Mouse (Mus musculus): ENCODE data around the gene Gm5039. TPM values are rescaled to one million over a fixed set of nuclear protein-coding genes. Genes with fewer than 3 reads are reported as not detected.
A peak's percentile ranks its signal among the peaks of the same experiment; 100 is the strongest.
"Not testable (repeated sequence)": the region's sequence is repeated elsewhere in the genome, so short reads cannot be mapped to it uniquely, and the experiment has no call there.

The Gm5039 gene
- polyA plus RNA-seq (2015; fragmentation: Nextera tagmentation; extraction: Ambion mirVana): not detected in 2 replicates

DNA sequence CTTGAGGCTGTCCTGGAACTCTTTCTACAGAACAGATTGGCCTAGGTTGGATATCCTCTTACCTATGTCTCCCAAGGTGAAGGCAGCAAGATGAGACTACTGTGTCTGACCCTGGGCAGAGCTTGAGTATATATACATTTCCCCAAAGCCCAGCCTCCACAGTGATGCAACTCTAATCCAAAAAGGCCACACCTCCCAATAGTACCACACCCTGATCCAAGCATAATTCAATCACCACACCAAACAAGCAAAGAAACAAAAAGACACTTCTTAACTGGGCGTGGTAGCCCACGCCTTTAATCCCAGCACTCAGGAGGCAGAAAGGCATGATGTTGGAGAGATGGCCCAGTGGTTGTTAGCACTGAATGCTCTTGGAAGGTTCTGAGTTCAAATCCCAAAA is at the start of gene Gm5039:
Gene Gm5039, minus strand, starts transcription at position 101 of the 400 bp plus-strand sequence.
- not testable (repeated sequence) for H3K27me3 ChIP-seq; H3K36me3 ChIP-seq; H3K4me2 ChIP-seq; ATAC-seq (ENCODE audit: low read depth); H3K9me3 ChIP-seq; H3K4me1 ChIP-seq (replicated peaks); H3K9ac ChIP-seq; H3K4me3 ChIP-seq; H3K27ac ChIP-seq (replicated peaks)
- WGBS: 98% methylated on average over 2 of the region's 2 CpGs

DNA sequence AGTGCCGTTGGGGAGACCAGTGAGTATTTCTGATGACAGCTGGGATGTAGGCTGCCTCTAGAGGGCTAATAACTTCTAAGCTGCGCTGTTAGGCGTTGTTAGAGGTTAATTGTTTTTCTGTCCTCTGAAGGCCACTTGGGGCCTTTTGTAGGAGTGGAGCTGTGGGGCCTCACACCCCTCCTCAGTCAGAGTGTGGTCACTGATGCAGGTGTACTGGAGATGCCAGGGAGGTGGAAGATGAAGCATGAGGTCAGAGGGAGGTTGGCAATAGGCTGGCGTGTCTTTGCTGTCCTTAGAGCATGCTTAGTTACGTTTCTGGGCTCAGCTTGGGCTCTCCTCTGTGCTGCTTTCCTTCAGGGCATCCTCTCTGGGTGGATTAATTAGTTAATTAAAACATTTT is 48.2 kb upstream of the Gm5039 start:
- Histone ChIP-seq H3K36me3 (0 out of 2 replicates have a peak, but pooled peaks cover 4% of the 10 kb centered on the region), H3K4me2 (no peak overlapping the region), H3K4me3 (no peak overlapping the region), H3K4me1 (replicated peaks) (peaks cover 12% of the 10 kb centered on the region; the same call in 1 of the 2 replicates), H3K9me3 (no peaks in the 10 kb centered on the region), H3K27me3 (no peaks in the 10 kb centered on the region), H3K9ac (no peak overlapping the region), H3K27ac (replicated peaks) (no peak overlapping the region)
- ATAC-seq (ENCODE audit: low read depth): peak; percentile 56; the same call in 1 of the 2 replicates
- 48% methylated on average over 5 of the region's 5 CpGs for WGBS

DNA sequence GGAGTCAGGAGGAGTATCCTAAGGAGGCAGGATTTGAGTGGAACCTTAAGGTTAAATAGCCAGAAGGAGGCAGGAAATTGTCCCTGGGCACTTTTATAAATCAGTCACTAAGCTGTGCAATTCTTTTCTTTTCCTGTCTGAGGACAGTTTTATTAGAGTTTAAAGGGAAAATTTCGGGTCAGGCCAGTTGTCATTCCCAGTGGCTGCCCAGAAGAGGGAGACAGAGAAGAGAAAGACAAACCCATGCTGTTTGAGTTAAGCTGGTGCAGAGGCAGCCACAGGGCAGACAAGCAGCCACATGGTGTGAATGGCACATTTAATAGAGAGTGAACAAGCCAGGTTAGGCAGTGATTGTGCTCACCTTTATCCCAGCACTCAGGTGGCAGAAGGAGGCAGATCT is 46.5 kb upstream of the Gm5039 start:
- WGBS: 4% methylated on average over 1 of the region's 1 CpGs
- H3K9ac ChIP-seq; ATAC-seq (ENCODE audit: low read depth); H3K27me3 ChIP-seq; H3K27ac ChIP-seq (replicated peaks); H3K4me3 ChIP-seq; H3K4me1 ChIP-seq (replicated peaks); H3K36me3 ChIP-seq; H3K9me3 ChIP-seq; H3K4me2 ChIP-seq: not testable (repeated sequence)

DNA sequence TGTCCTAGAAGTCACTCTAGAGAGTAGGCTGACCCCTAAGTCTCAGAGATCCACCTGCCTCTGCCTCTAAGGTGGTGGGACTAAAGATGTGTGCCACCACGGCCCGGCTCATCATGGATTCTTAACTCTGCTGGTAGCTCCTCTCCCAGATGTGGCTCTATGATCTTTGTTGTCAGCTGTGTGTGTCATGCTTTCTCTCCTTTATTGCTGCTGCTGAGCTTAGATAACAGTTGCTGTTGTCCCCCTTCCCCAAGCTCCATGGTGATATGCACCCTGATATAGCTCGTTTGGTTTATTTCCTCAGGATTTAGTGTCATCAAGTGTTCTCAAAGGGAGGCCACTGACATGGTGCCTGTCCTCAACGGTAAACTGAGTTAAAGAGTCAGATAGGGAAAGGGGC is 45.9 kb upstream of the Gm5039 start:
- not testable (repeated sequence) for H3K27ac ChIP-seq (replicated peaks); H3K27me3 ChIP-seq; H3K4me2 ChIP-seq; H3K4me1 ChIP-seq (replicated peaks); ATAC-seq (ENCODE audit: low read depth); H3K36me3 ChIP-seq; H3K4me3 ChIP-seq; H3K9ac ChIP-seq; H3K9me3 ChIP-seq
- 82% methylated on average over 4 of the region's 4 CpGs for WGBS

DNA sequence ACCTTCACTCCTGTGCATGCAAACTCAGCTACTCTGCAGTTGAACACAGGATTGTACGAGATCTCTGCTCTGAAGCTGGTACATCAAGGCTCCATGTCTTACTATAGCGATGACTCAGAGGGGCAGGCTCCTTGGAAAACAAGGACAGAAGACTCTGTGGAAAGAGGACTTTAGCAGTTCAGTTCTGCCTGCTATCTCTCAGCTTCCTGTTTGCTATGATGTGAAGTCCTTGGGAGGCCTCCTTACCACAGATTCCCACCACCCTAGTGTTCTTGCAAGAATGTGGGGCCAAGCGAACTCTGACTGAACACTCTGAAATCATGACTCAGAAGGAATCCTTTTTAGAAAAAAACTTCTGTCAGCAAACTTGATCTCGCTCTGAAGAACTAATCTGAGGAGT is 44.8 kb upstream of the Gm5039 start:
- no peak overlapping the region for H3K4me2 ChIP-seq
- no peak overlapping the region for H3K9ac ChIP-seq
- no peaks in the 10 kb centered on the region for H3K9me3 ChIP-seq
- 0 out of 2 replicates have a peak, but pooled peaks cover 4% of the 10 kb centered on the region for H3K36me3 ChIP-seq
- no peaks in the 10 kb centered on the region for H3K27me3 ChIP-seq
- H3K27ac ChIP-seq (replicated peaks): no peak overlapping the region
- ATAC-seq (ENCODE audit: low read depth): no peak
- WGBS: 87% methylated on average over 4 of the region's 4 CpGs
- H3K4me3 ChIP-seq: no peak overlapping the region
- H3K4me1 ChIP-seq (replicated peaks): 0 out of 2 replicates have a peak, but pooled peaks cover 9% of the 10 kb centered on the region

DNA sequence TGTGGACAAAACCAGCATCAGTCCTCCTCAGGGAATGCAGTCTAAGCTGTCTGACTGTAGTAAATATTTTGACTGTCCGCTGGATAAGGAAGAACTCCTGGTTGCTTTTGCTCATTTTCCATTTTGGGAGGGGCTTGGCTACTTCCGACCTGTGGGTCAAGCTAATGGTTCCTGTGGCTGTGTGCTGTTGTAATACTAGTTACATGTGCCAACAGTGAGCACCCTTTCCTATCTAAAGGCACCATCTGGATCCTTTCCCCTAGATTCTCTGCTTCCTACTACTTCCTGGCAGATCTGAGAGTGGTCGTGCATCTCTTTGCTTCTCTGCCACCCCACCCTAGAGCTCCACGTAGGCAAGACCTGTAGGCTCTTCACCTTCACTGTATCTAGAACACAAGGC is 43.8 kb upstream of the Gm5039 start:
- WGBS: 90% methylated on average over 4 of the region's 4 CpGs
- Histone ChIP-seq H3K27ac (replicated peaks) (no peak overlapping the region), H3K4me3 (no peak overlapping the region), H3K36me3 (0 out of 2 replicates have a peak, but pooled peaks cover 4% of the 10 kb centered on the region), H3K9me3 (no peaks in the 10 kb centered on the region), H3K27me3 (no peaks in the 10 kb centered on the region), H3K9ac (no peak overlapping the region), H3K4me2 (no peak overlapping the region), H3K4me1 (replicated peaks) (0 out of 2 replicates have a peak, but pooled peaks cover 9% of the 10 kb centered on the region)
- ATAC-seq (ENCODE audit: low read depth): no peak

DNA sequence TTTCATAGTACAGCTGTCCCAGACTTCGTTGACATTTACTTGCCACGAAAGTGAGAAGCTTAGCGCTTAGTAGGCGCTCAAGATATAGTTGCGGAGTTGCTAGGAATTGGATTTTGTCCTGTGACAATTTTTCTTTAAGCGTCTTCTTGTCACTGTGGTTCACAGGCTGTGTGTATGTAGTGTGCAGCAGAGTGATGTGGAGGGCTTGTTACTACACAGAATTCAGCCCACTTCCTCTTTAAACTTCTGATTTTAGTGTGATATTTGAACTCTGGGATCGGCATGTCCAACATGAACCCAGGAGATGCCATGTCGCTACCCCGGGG is 37.3 kb upstream of the Gm5039 start:
- ATAC-seq (ENCODE audit: low read depth): peak; percentile 10; the same call in 1 of the 2 replicates
- H3K27ac ChIP-seq (replicated peaks): no peak overlapping the region

DNA sequence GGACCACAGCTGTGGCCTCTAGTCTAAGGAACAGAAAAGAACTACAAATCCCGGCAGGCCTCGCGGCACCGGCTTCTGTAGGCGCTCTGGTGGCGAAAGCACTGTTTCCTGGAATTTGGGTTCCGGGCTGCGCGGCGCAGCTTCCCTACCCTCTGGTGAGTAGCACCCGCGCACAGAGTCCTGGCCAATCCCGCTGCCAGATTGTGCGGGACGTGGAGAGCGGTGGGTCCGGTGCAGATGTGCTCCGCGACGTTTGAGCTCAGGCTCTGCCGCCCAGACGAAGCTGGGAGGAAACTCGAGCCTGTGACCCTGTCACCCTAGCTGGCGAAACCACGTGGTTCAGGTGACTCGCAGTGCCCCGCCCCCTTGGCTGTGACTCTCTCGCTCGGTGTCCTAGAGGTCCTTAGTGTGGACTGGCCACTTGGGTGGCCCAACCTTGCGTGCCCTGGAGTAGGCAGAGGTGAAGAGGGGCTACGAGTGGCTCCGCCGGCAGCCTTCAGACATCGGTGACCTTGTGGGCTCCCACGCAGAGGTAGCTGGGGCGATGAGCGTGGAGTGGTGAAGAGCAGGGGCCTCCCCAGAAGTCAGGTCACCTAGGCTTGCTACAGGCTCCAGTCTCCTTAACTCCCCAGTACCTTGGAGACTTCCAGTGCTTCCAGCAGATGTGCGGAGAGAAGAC is 36.8 kb upstream of the Gm5039 start, which contains the start of gene Adck1:
Gene Adck1, plus strand, starts transcription at position 114 of the 679 bp plus-strand sequence.
- peak within 1 kb of the TSS; percentile 77 for H3K4me3 ChIP-seq
- H3K27ac ChIP-seq (replicated peaks): peak within 1 kb of the TSS; percentile 71
- no peaks in the 10 kb centered on the region for H3K36me3 ChIP-seq
- peak within 1 kb of the TSS; percentile 75 for H3K4me2 ChIP-seq
- H3K9me3 ChIP-seq: no peaks in the 10 kb centered on the region
- ATAC-seq (ENCODE audit: low read depth): peak; percentile 97
- H3K9ac ChIP-seq: peak within 1 kb of the TSS; percentile 84
- no peaks in the 10 kb centered on the region for H3K27me3 ChIP-seq
- WGBS: under 1% methylated on average over 37 of the region's 38 CpGs
- peaks cover 7% of the 10 kb centered on the region; the same call in 1 of the 2 replicates for H3K4me1 ChIP-seq (replicated peaks)

More for the DNA sequence above, 37.3 kb upstream of the Gm5039 start:
- Histone ChIP-seq H3K9me3 (no peaks in the 10 kb centered on the region), H3K27me3 (no peaks in the 10 kb centered on the region), H3K9ac (peak overlapping the region; percentile 84), H3K4me2 (peak overlapping the region; percentile 75), H3K4me3 (peak overlapping the region; percentile 77), H3K36me3 (no peaks in the 10 kb centered on the region), H3K4me1 (replicated peaks) (peaks cover 7% of the 10 kb centered on the region; the same call in 1 of the 2 replicates)
- WGBS: 56% methylated on average over 9 of the region's 9 CpGs

DNA sequence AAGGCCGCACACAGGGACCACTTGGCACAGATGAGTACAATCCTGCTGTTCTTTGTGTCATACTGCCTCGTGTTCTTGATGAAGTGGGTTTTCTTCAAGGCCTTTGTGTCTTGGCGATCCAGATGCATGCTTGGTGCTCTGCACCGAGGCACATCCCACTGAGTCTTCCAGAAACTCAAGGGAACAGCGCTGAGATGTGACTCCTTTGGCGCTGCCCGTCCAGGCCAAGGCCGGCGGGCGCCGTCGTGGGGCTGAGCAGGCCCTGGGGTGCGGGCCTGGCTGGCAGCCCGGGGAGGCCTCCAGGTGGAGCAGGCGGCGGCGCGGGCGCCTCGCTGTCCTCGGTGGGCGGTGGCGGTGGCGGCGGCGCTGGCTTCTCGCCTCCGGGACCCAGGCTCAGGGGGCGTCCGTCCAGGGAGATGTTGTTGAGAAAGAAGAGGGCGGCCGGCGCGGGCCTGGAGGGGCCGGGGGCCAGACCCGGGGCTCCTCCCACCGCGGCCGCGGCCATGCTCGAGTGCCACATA is 30.4 kb upstream of the Gm5039 start:
- H3K4me1 ChIP-seq (replicated peaks): no peaks in the 10 kb centered on the region
- H3K9ac ChIP-seq: peak overlapping the region; percentile 58
- ATAC-seq (ENCODE audit: low read depth): no peak
- no peaks in the 10 kb centered on the region for H3K27me3 ChIP-seq
- H3K4me2 ChIP-seq: peak overlapping the region; percentile 53
- 22% methylated on average over 36 of the region's 41 CpGs for WGBS
- no peaks in the 10 kb centered on the region for H3K9me3 ChIP-seq
- H3K4me3 ChIP-seq: peak overlapping the region; percentile 33
- no peak overlapping the region for H3K27ac ChIP-seq (replicated peaks)
- H3K36me3 ChIP-seq: no peaks in the 10 kb centered on the region

DNA sequence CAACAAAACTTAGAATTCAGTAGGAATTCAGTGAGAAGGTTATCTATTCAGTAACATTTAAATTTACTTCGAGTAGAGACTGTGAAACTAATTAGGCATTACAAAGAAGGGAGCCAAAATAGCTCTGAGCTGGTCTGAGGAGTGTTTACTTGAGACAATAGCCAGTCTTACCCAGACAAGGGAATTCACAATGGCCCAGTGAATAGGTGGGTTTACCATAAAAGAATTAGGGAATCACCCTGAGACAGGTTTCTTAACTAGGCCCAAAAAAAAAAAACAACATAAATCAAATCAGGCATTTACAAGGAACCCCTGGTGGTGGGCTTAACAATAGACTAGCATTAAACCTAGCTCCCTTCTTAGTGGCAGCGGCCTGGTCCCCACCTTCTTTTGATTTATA is 17.5 kb upstream of the Gm5039 start:
- not testable (repeated sequence) for H3K4me3 ChIP-seq; H3K4me1 ChIP-seq (replicated peaks); H3K27me3 ChIP-seq; H3K4me2 ChIP-seq; ATAC-seq (ENCODE audit: low read depth); H3K9me3 ChIP-seq; H3K36me3 ChIP-seq; H3K9ac ChIP-seq; H3K27ac ChIP-seq (replicated peaks)
- 10% methylated on average over 2 of the region's 2 CpGs for WGBS

DNA sequence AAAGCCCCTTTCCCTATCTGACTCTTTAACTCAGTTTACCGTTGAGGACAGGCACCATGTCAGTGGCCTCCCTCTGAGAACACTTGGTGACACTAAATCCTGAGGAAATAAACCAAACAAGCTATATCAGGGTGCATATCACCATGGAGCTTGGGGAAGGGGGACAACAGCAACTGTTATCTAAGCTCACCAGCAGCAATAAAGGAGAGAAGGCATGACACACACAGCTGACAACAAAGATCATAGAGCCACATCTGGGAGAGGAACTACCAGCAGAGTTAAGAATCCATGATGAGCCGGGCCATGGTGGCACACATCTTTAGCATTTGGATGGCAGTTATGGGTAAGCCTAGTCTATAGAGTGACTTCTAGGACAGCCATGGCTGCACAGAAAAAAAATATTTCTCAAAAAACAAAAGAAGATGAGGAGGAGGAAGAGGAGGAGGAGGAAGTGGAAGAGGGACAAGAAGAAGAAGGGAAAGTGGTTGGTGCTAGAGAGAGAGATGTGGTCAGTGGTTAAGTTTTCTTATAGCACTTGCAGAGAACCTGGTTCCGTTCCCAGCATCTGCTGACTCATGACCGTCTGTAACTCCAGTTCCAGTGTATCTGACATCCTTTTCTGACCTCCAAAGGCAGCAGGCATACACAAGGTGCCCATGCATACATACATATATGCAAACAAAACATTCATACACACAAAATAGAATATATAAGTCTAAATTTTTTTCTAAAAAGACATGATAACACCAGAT is 13.0 kb upstream of the Gm5039 start:
- H3K4me3 ChIP-seq; H3K4me2 ChIP-seq; H3K9me3 ChIP-seq; ATAC-seq (ENCODE audit: low read depth); H3K27ac ChIP-seq (replicated peaks); H3K4me1 ChIP-seq (replicated peaks); H3K36me3 ChIP-seq; H3K9ac ChIP-seq; H3K27me3 ChIP-seq: not testable (repeated sequence)
- WGBS: 83% methylated on average over 4 of the region's 4 CpGs

DNA sequence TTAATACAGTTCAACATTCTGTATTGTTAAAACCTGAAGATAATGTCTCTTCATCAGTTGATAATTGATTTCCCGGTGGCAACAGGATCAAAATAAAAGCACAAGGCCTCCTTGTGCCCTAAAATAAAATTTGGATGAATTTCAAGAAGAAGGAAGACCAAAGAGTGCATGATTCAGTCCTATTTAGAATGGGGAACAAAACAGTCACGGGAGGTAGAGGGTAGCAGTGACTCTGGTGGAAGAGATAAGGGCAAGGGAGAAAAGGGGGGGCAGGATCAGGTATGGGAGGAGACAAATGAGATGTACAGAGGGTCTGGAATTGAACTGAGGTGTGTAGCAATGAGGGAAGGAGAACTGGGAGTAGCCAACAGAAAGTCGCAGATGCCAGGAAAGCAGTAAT is 9.3 kb downstream of the Gm5039 start:
- ATAC-seq (ENCODE audit: low read depth): no peak
- Histone ChIP-seq H3K4me3 (no peak overlapping the region), H3K4me1 (replicated peaks) (no peaks in the 10 kb centered on the region), H3K27me3 (no peaks in the 10 kb centered on the region), H3K9ac (no peak overlapping the region), H3K9me3 (0 out of 2 replicates have a peak, but pooled peaks cover 3% of the 10 kb centered on the region), H3K4me2 (no peak overlapping the region), H3K27ac (replicated peaks) (no peak overlapping the region), H3K36me3 (no peaks in the 10 kb centered on the region)
- WGBS: 83% methylated on average over 3 of the region's 3 CpGs
